Mouse (Mus musculus) megakaryocyte, embryonic 14.5 days (primary cell): ENCODE data around the gene Eprs.

Source experiments
- FLI1 ChIP-seq: IDR thresholded peaks from 2 replicates; pipeline ENCODE4 v1.6.1; 2012; ENCODE audit warnings: low read length, inconsistent platforms, mixed read lengths
- GATA1 ChIP-seq: IDR thresholded peaks from 3 replicates; pipeline ENCODE4 v1.6.1; 2012; ENCODE audit warnings: mixed read lengths, low read length, inconsistent platforms, borderline replicate concordance

DNA sequence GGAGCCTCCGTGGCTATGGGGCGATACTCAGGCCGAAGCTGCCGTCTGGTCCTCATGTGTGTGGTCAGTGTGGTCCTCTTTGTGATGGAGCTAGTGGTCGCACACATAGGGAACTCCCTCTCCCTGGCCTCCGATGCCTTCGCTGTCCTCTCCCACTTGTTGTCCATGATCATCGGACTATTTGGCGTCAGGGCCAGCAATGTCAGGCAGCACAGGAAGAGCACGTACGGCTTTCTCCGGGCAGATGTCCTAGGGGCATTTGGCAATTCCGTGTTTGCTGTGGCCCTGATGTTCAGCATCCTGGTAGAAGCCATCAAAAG is 69.1 kb downstream of the Eprs start:
- TF ChIP-seq GATA1 = no peak
- no peak for TF ChIP-seq FLI1
